8 mouse cellular contexts compared by ENCODE assay signal in the genomic region with DNA sequence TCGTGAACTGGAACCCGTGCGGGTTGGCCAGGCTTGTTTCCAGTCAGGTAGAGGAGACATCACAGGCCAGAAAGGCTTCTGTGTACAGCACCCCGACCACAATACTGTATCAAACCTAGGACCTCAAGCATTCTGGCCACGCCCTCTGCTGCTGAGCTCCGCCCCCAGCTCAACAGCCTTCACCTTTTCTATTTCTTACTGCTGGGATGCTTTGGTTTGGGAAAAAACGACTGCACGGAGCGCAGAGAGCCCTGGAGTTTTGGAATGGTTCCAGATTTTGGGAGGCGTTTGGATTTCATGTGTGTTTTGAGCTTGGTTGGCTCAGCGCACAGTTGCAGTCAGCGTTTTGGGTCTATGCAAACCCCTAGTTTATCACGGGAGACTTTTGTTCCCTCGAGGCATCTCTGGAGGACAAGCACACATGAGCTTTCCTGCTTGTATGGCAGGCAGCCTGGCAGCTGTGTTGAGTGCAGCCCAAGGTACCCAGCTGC. TPM values are rescaled to one million over a fixed set of nuclear protein-coding genes. Genes with fewer than 3 reads are reported as not detected.
DNase-seq lines count a peak whose midpoint lies in the region; ATAC-seq lines count a peak whose summit lies in the region.

No protein-coding gene starts in this region.

- peaks cover 35% of the 10 kb centered on the region; the same call in 1 of the 2 replicates for H3K36me3 ChIP-seq in embryonic facial prominence, embryonic 13.5 days
- peaks cover 3% of the 10 kb centered on the region; the same call in 1 of the 2 replicates for H3K36me3 ChIP-seq in embryonic facial prominence, embryonic 10.5 days (replicated peaks)
- H3K36me3 ChIP-seq in midbrain, embryonic 13.5 days: 0 out of 2 replicates have a peak, but pooled peaks cover 3% of the 10 kb centered on the region
- H3K36me3 ChIP-seq in midbrain, embryonic 15.5 days (replicated peaks): no peaks in the 10 kb centered on the region

- no peak for DNase-seq in embryonic facial prominence, embryonic 10.5 days (ENCODE audit: low spot score)
- peak; percentile 37 for DNase-seq in kidney, postnatal 10 days
- no peak for DNase-seq in cerebellum, adult 11 months
- DNase-seq in heart, adult 11 months: no peak

- H3K9ac ChIP-seq in embryonic facial prominence, embryonic 13.5 days: no peak overlapping the region
- H3K9ac ChIP-seq in midbrain, embryonic 13.5 days (replicated peaks): no peak overlapping the region
- no peak overlapping the region for H3K9ac ChIP-seq in midbrain, embryonic 15.5 days

- no peak for ATAC-seq in embryonic facial prominence, embryonic 13.5 days (ENCODE audit: insufficient number of reproducible peaks, insufficient read depth, low FRiP score, low TSS enrichment, low read depth)
- peak; percentile 34; the same call in 1 of the 2 replicates for ATAC-seq in midbrain, embryonic 13.5 days
- ATAC-seq in midbrain, embryonic 15.5 days (replicated peaks): no peak
- peak; percentile 58 for ATAC-seq in megakaryocyte-erythroid progenitor cell, adult 5-6 weeks (replicated peaks; ENCODE audit: low FRiP score, low TSS enrichment, poor library complexity, severe bottlenecking)

- H3K27me3 ChIP-seq in embryonic facial prominence, embryonic 13.5 days: no peaks in the 10 kb centered on the region
- H3K27me3 ChIP-seq in embryonic facial prominence, embryonic 10.5 days (replicated peaks; ENCODE audit: low read depth, poor library complexity, severe bottlenecking): no peaks in the 10 kb centered on the region
- no peaks in the 10 kb centered on the region for H3K27me3 ChIP-seq in midbrain, embryonic 13.5 days
- H3K27me3 ChIP-seq in midbrain, embryonic 15.5 days (replicated peaks): no peaks in the 10 kb centered on the region

- H3K4me1 ChIP-seq in embryonic facial prominence, embryonic 13.5 days: peaks cover 18% of the 10 kb centered on the region
- peaks cover 13% of the 10 kb centered on the region for H3K4me1 ChIP-seq in embryonic facial prominence, embryonic 10.5 days
- H3K4me1 ChIP-seq in midbrain, embryonic 13.5 days (replicated peaks): peaks cover 7% of the 10 kb centered on the region
- peaks cover 8% of the 10 kb centered on the region; the same call in 1 of the 2 replicates for H3K4me1 ChIP-seq in midbrain, embryonic 15.5 days

- WGBS in embryonic facial prominence, embryonic 13.5 days: 51% methylated on average over 14 of the region's 14 CpGs
- 75% methylated on average over 14 of the region's 14 CpGs for WGBS in embryonic facial prominence, embryonic 10.5 days
- WGBS in midbrain, embryonic 13.5 days: 72% methylated on average over 14 of the region's 14 CpGs
- 67% methylated on average over 14 of the region's 14 CpGs for WGBS in midbrain, embryonic 15.5 days

- H3K9me3 ChIP-seq in embryonic facial prominence, embryonic 13.5 days: no peaks in the 10 kb centered on the region
- no peaks in the 10 kb centered on the region; the same call in 1 of the 2 replicates for H3K9me3 ChIP-seq in embryonic facial prominence, embryonic 10.5 days
- no peaks in the 10 kb centered on the region for H3K9me3 ChIP-seq in midbrain, embryonic 13.5 days
- no peaks in the 10 kb centered on the region for H3K9me3 ChIP-seq in midbrain, embryonic 15.5 days

- peak overlapping the region; percentile 8; the same call in 1 of the 2 replicates for H3K27ac ChIP-seq in embryonic facial prominence, embryonic 13.5 days
- H3K27ac ChIP-seq in embryonic facial prominence, embryonic 10.5 days (replicated peaks): no peak overlapping the region
- no peak overlapping the region for H3K27ac ChIP-seq in midbrain, embryonic 13.5 days
- no peak overlapping the region for H3K27ac ChIP-seq in midbrain, embryonic 15.5 days

- peak overlapping the region; percentile 18 for H3K4me2 ChIP-seq in embryonic facial prominence, embryonic 13.5 days
- no peak overlapping the region for H3K4me2 ChIP-seq in midbrain, embryonic 13.5 days (replicated peaks)
- no peak overlapping the region for H3K4me2 ChIP-seq in midbrain, embryonic 15.5 days

- H3K4me3 ChIP-seq in embryonic facial prominence, embryonic 13.5 days: no peak overlapping the region
- H3K4me3 ChIP-seq in embryonic facial prominence, embryonic 10.5 days: no peak overlapping the region
- H3K4me3 ChIP-seq in midbrain, embryonic 13.5 days (replicated peaks): no peak overlapping the region
- no peak overlapping the region for H3K4me3 ChIP-seq in midbrain, embryonic 15.5 days

RNA-seq across cellular contexts. Expression of a gene that starts 32.2 kb away (rescaled TPM):
- 68.6 and 68.9 TPM in 2 replicates for polyA plus RNA-seq in embryonic facial prominence, embryonic 13.5 days (2015; fragmentation: Nextera tagmentation; extraction: Ambion mirVana)
- polyA plus RNA-seq in embryonic facial prominence, embryonic 10.5 days (2016; fragmentation: Nextera tagmentation; extraction: Ambion mirVana): 20.2 and 24.5 TPM in 2 replicates
- 24.5 and 27.1 TPM in 2 replicates for polyA plus RNA-seq in midbrain, embryonic 13.5 days (2015; fragmentation: Nextera tagmentation; extraction: Ambion mirVana)
- polyA plus RNA-seq in midbrain, embryonic 15.5 days (2015; fragmentation: Nextera tagmentation; extraction: Ambion mirVana): 34.4 and 36.1 TPM in 2 replicates
- 4.4 and 7.1 TPM in 2 replicates for total RNA-seq in megakaryocyte-erythroid progenitor cell, adult 5-6 weeks (2014; fragmentation: Nextera tagmentation)
- 12.3 and 13.7 TPM in 2 replicates for total RNA-seq in megakaryocyte-erythroid progenitor cell, adult 5-6 weeks (2017)

Comparison
In these comparisons a context has a peak if more than half of its experiments do, and no peak if none do; other contexts are left out.
1. ATAC-seq: peak in midbrain, embryonic 13.5 days (single experiment) and megakaryocyte-erythroid progenitor cell, adult 5-6 weeks (single experiment); none in embryonic facial prominence, embryonic 13.5 days (single experiment) and midbrain, embryonic 15.5 days (single experiment).